Mouse (Mus musculus) urinary bladder, postnatal 25 days (tissue): ENCODE measurements around the gene Plppr1.
"Not testable (repeated sequence)": the region's sequence is repeated elsewhere in the genome, so short reads cannot be mapped to it uniquely, and the experiment has no call there.

ENCODE experiments used
- DNase-seq: peaks from one replicate; pipeline ENCODE4 v3.0.0; 2022; ENCODE audit warnings: low spot score

Plppr1 gene

GRCm38 (mm10) chr4:49383576-49384318 is 324.7 kb downstream of the Plppr1 start:
- not testable (repeated sequence) for DNase-seq

GRCm38 (mm10) chr4:49386873-49387272 is 327.8 kb downstream of the Plppr1 start:
- no peak for DNase-seq
